Mouse (Mus musculus): ENCODE measurements around the gene Trib3. TPM values are rescaled to one million over a fixed set of nuclear protein-coding genes. Genes with fewer than 3 reads are reported as not detected.

The Trib3 gene
- polyA plus RNA-seq, 1 experiment from 2014 or later, result 1.2 TPM

- DNase-seq (no peak), ATAC-seq (ENCODE audit: low FRiP score, low TSS enrichment) (no peak)
- peaks cover 93% of the 10 kb centered on the region for H3K36me3 ChIP-seq (ENCODE audit: control insufficient read depth, insufficient read depth, low read length)
- H3K4me2 ChIP-seq (ENCODE audit: low read length), result no peak overlapping the region
- no peak overlapping the region for H3K9ac ChIP-seq (replicated peaks; ENCODE audit: low read length)
- no peaks in the 10 kb centered on the region for H3K27me3 ChIP-seq (ENCODE audit: control insufficient read depth, insufficient read depth, low read length)
- H3K9me3 ChIP-seq (ENCODE audit: control insufficient read depth, low read length), result no peaks in the 10 kb centered on the region
- no peak overlapping the region for H3K27ac ChIP-seq (replicated peaks; ENCODE audit: low read depth, low read length)
- 87% methylated on average over 7 of the region's 7 CpGs for WGBS
- no peaks in the 10 kb centered on the region for H3K4me1 ChIP-seq (ENCODE audit: control insufficient read depth, insufficient read depth, low read length)
- no peak overlapping the region for H3K4me3 ChIP-seq (replicated peaks; ENCODE audit: low read depth, low read length)
Observed at GRCm38 (mm10) chr2:152312996-152313395, 30.8 kb downstream of the Trib3 start.

- H3K4me3 ChIP-seq (replicated peaks; ENCODE audit: low read depth, low read length), result no peak overlapping the region
- H3K27ac ChIP-seq (replicated peaks; ENCODE audit: low read depth, low read length), result no peak overlapping the region
- no peak overlapping the region for H3K9ac ChIP-seq (replicated peaks; ENCODE audit: low read length)
- no peaks in the 10 kb centered on the region for H3K9me3 ChIP-seq (ENCODE audit: control insufficient read depth, low read length)
- no peak for ATAC-seq (ENCODE audit: low FRiP score, low TSS enrichment)
- DNase-seq, result no peak
- H3K27me3 ChIP-seq (ENCODE audit: control insufficient read depth, insufficient read depth, low read length), result no peaks in the 10 kb centered on the region
- no peaks in the 10 kb centered on the region for H3K4me1 ChIP-seq (ENCODE audit: control insufficient read depth, insufficient read depth, low read length)
- peaks cover 88% of the 10 kb centered on the region for H3K36me3 ChIP-seq (ENCODE audit: control insufficient read depth, insufficient read depth, low read length)
- 91% methylated on average over 3 of the region's 3 CpGs for WGBS
- H3K4me2 ChIP-seq (ENCODE audit: low read length), result no peak overlapping the region
Observed at GRCm38 (mm10) chr2:152307186-152307585, 36.6 kb downstream of the Trib3 start.

- Histone ChIP-seq H3K9me3 (ENCODE audit: control insufficient read depth, low read length) (no peaks in the 10 kb centered on the region), H3K9ac (replicated peaks; ENCODE audit: low read length) (no peak overlapping the region), H3K4me3 (replicated peaks; ENCODE audit: low read depth, low read length) (no peak overlapping the region), H3K27me3 (ENCODE audit: control insufficient read depth, insufficient read depth, low read length) (no peaks in the 10 kb centered on the region), H3K4me2 (ENCODE audit: low read length) (no peak overlapping the region), H3K4me1 (ENCODE audit: control insufficient read depth, insufficient read depth, low read length) (no peaks in the 10 kb centered on the region), H3K27ac (replicated peaks; ENCODE audit: low read depth, low read length) (no peak overlapping the region), H3K36me3 (ENCODE audit: control insufficient read depth, insufficient read depth, low read length) (peaks cover 76% of the 10 kb centered on the region)
- ATAC-seq (ENCODE audit: low FRiP score, low TSS enrichment) (no peak), DNase-seq (no peak)
- 97% methylated on average over 6 of the region's 6 CpGs for WGBS
Observed at GRCm38 (mm10) chr2:152305480-152305879, 38.4 kb downstream of the Trib3 start.

- 81% methylated on average over 5 of the region's 5 CpGs for WGBS
- ATAC-seq (ENCODE audit: low FRiP score, low TSS enrichment), result no peak
Observed at GRCm38 (mm10) chr2:152303781-152304180, 40.1 kb downstream of the Trib3 start.

GRCm38 (mm10) chr2:152302862-152303261, 41.0 kb downstream of the Trib3 start:
- Histone ChIP-seq H3K36me3 (ENCODE audit: control insufficient read depth, insufficient read depth, low read length) (peaks cover 53% of the 10 kb centered on the region), H3K27ac (replicated peaks; ENCODE audit: low read depth, low read length) (no peak overlapping the region), H3K4me3 (replicated peaks; ENCODE audit: low read depth, low read length) (no peak overlapping the region), H3K9ac (replicated peaks; ENCODE audit: low read length) (no peak overlapping the region), H3K4me2 (ENCODE audit: low read length) (no peak overlapping the region), H3K4me1 (ENCODE audit: control insufficient read depth, insufficient read depth, low read length) (no peaks in the 10 kb centered on the region), H3K9me3 (ENCODE audit: control insufficient read depth, low read length) (no peaks in the 10 kb centered on the region), H3K27me3 (ENCODE audit: control insufficient read depth, insufficient read depth, low read length) (no peaks in the 10 kb centered on the region)
- DNase-seq (no peak), ATAC-seq (ENCODE audit: low FRiP score, low TSS enrichment) (no peak)
- 98% methylated on average over 2 of the region's 2 CpGs for WGBS

More at GRCm38 (mm10) chr2:152303781-152304180, 40.1 kb downstream of the Trib3 start:
- DNase-seq, result no peak
- no peak overlapping the region for H3K9ac ChIP-seq (replicated peaks; ENCODE audit: low read length)
- no peaks in the 10 kb centered on the region for H3K4me1 ChIP-seq (ENCODE audit: control insufficient read depth, insufficient read depth, low read length)
- H3K4me3 ChIP-seq (replicated peaks; ENCODE audit: low read depth, low read length), result no peak overlapping the region
- H3K36me3 ChIP-seq (ENCODE audit: control insufficient read depth, insufficient read depth, low read length), result peaks cover 62% of the 10 kb centered on the region
- no peaks in the 10 kb centered on the region for H3K9me3 ChIP-seq (ENCODE audit: control insufficient read depth, low read length)
- H3K27ac ChIP-seq (replicated peaks; ENCODE audit: low read depth, low read length), result no peak overlapping the region
- H3K4me2 ChIP-seq (ENCODE audit: low read length), result no peak overlapping the region
- H3K27me3 ChIP-seq (ENCODE audit: control insufficient read depth, insufficient read depth, low read length), result no peaks in the 10 kb centered on the region

- Histone ChIP-seq H3K9ac (replicated peaks; ENCODE audit: low read length) (peak overlapping the region; percentile 91), H3K27me3 (ENCODE audit: control insufficient read depth, insufficient read depth, low read length) (no peaks in the 10 kb centered on the region), H3K9me3 (ENCODE audit: control insufficient read depth, low read length) (no peaks in the 10 kb centered on the region), H3K36me3 (ENCODE audit: control insufficient read depth, insufficient read depth, low read length) (no peaks in the 10 kb centered on the region), H3K4me3 (replicated peaks; ENCODE audit: low read depth, low read length) (peak overlapping the region; percentile 92), H3K27ac (replicated peaks; ENCODE audit: low read depth, low read length) (no peak overlapping the region), H3K4me1 (ENCODE audit: control insufficient read depth, insufficient read depth, low read length) (peaks cover 17% of the 10 kb centered on the region), H3K4me2 (ENCODE audit: low read length) (peak overlapping the region; percentile 64)
- DNase-seq (no peak), ATAC-seq (ENCODE audit: low FRiP score, low TSS enrichment) (no peak)
- 39% methylated on average over 5 of the region's 5 CpGs for WGBS
Observed at GRCm38 (mm10) chr2:152294541-152294940, 49.3 kb downstream of the Trib3 start.

GRCm38 (mm10) chr2:152293727-152294475, 49.9 kb downstream of the Trib3 start, which contains the start of gene Tbc1d20:
TSS of gene Tbc1d20 (plus strand) at chr2:152293828.
- H3K4me2 ChIP-seq (ENCODE audit: low read length), result peak within 1 kb of the TSS; percentile 64
- peaks cover 17% of the 10 kb centered on the region for H3K4me1 ChIP-seq (ENCODE audit: control insufficient read depth, insufficient read depth, low read length)
- under 1% methylated on average over 69 of the region's 70 CpGs for WGBS
- peak; percentile 97 for DNase-seq
- H3K27ac ChIP-seq (replicated peaks; ENCODE audit: low read depth, low read length), result peak within 1 kb of the TSS; percentile 80
- no peaks in the 10 kb centered on the region for H3K9me3 ChIP-seq (ENCODE audit: control insufficient read depth, low read length)
- H3K4me3 ChIP-seq (replicated peaks; ENCODE audit: low read depth, low read length), result peak within 1 kb of the TSS; percentile 92
- no peaks in the 10 kb centered on the region for H3K27me3 ChIP-seq (ENCODE audit: control insufficient read depth, insufficient read depth, low read length)
- peak; percentile 98 for ATAC-seq (ENCODE audit: low FRiP score, low TSS enrichment)
- peak within 1 kb of the TSS; percentile 91 for H3K9ac ChIP-seq (replicated peaks; ENCODE audit: low read length)
- no peaks in the 10 kb centered on the region for H3K36me3 ChIP-seq (ENCODE audit: control insufficient read depth, insufficient read depth, low read length)

GRCm38 (mm10) chr2:152293179-152293726, 50.6 kb downstream of the Trib3 start:
- 1% methylated on average over 15 of the region's 15 CpGs for WGBS
- peak overlapping the region; percentile 64 for H3K4me2 ChIP-seq (ENCODE audit: low read length)
- H3K4me3 ChIP-seq (replicated peaks; ENCODE audit: low read depth, low read length), result peak overlapping the region; percentile 92
- peak; percentile 10 for DNase-seq
- peak overlapping the region; percentile 91 for H3K9ac ChIP-seq (replicated peaks; ENCODE audit: low read length)
- ATAC-seq (ENCODE audit: low FRiP score, low TSS enrichment), result peak; percentile 79
- no peak overlapping the region; the same call in 1 of the 2 replicates for H3K27ac ChIP-seq (replicated peaks; ENCODE audit: low read depth, low read length)
- H3K27me3 ChIP-seq (ENCODE audit: control insufficient read depth, insufficient read depth, low read length), result no peaks in the 10 kb centered on the region
- peaks cover 17% of the 10 kb centered on the region for H3K4me1 ChIP-seq (ENCODE audit: control insufficient read depth, insufficient read depth, low read length)
- H3K36me3 ChIP-seq (ENCODE audit: control insufficient read depth, insufficient read depth, low read length), result peaks cover 5% of the 10 kb centered on the region; the same call in 1 of the 2 replicates
- no peaks in the 10 kb centered on the region for H3K9me3 ChIP-seq (ENCODE audit: control insufficient read depth, low read length)

- H3K4me3 ChIP-seq (replicated peaks; ENCODE audit: low read depth, low read length), result no peak overlapping the region
- no peak for DNase-seq
- no peak overlapping the region for H3K27ac ChIP-seq (replicated peaks; ENCODE audit: low read depth, low read length)
- peaks cover 9% of the 10 kb centered on the region; the same call in 1 of the 2 replicates for H3K36me3 ChIP-seq (ENCODE audit: control insufficient read depth, insufficient read depth, low read length)
- WGBS, result 62% methylated on average over 2 of the region's 2 CpGs
- H3K9ac ChIP-seq (replicated peaks; ENCODE audit: low read length), result no peak overlapping the region
- H3K4me2 ChIP-seq (ENCODE audit: low read length), result no peak overlapping the region
- no peaks in the 10 kb centered on the region for H3K9me3 ChIP-seq (ENCODE audit: control insufficient read depth, low read length)
- H3K27me3 ChIP-seq (ENCODE audit: control insufficient read depth, insufficient read depth, low read length), result no peaks in the 10 kb centered on the region
- H3K4me1 ChIP-seq (ENCODE audit: control insufficient read depth, insufficient read depth, low read length), result peaks cover 17% of the 10 kb centered on the region
- ATAC-seq (ENCODE audit: low FRiP score, low TSS enrichment), result no peak
Observed at GRCm38 (mm10) chr2:152292475-152292874, 51.4 kb downstream of the Trib3 start.

Data from midbrain, embryonic 14.5 days (tissue).